Mouse (Mus musculus) forebrain, embryonic 14.5 days (tissue): ENCODE results near the gene Cables2. TPM values are rescaled to one million over a fixed set of nuclear protein-coding genes. Genes with fewer than 3 reads are reported as not detected.

Experiments used
- ATAC-seq: fragments of 200-750 bp; cut with Nextera tagmentation; 2 replicates; pipeline ENCODE4 v1.8.0; 2017; ENCODE audit warnings: mild to moderate bottlenecking, moderate library complexity
- DNase-seq: peaks from one replicate; pipeline ENCODE4 v3.0.0-alpha.2; 2015; ENCODE audit warnings: low spot score
- H3K27ac ChIP-seq: fragments of 300-500 bp; sonication (generic); 2 replicates; pipeline ENCODE4 v1.5.1; 2014; ENCODE audit warnings: low read depth, mild to moderate bottlenecking, control low read depth, low read length, moderate library complexity
- H3K27me3 ChIP-seq: fragments of 300-500 bp; sonication (generic); replicated peaks from 2 replicates; pipeline ENCODE4 v1.6.1; 2014; ENCODE audit warnings: low read length, control low read depth, mixed read lengths; ENCODE audit not compliant: control insufficient read depth, insufficient read depth
- H3K36me3 ChIP-seq: fragments of 300-500 bp; sonication (generic); 2 replicates; pipeline ENCODE4 v1.6.1; 2014; ENCODE audit warnings: low read length, control low read depth; ENCODE audit not compliant: control insufficient read depth, insufficient read depth
- H3K4me1 ChIP-seq: fragments of 300-500 bp; sonication (generic); 2 replicates; pipeline ENCODE4 v1.6.1; 2014; ENCODE audit warnings: antibody characterized with exemption, low read length, control low read depth; ENCODE audit not compliant: control insufficient read depth, insufficient read depth
- H3K4me2 ChIP-seq: fragments of 300-500 bp; sonication (generic); 2 replicates; pipeline ENCODE4 v1.6.1; 2014; ENCODE audit warnings: mild to moderate bottlenecking, control low read depth, low read length
- H3K4me3 ChIP-seq: fragments of 300-500 bp; sonication (generic); 2 replicates; pipeline ENCODE4 v1.5.1; 2014; ENCODE audit warnings: low read depth, low read length, control low read depth
- H3K9ac ChIP-seq: fragments of 300-500 bp; sonication (generic); 2 replicates; pipeline ENCODE4 v1.6.1; 2014; ENCODE audit warnings: mild to moderate bottlenecking, low read length, control low read depth, moderate library complexity
- H3K9me3 ChIP-seq: fragments of 300-500 bp; sonication (generic); replicated peaks from 2 replicates; pipeline ENCODE4 v1.6.1; 2016; ENCODE audit warnings: low read length, control low read depth, mixed read lengths; ENCODE audit not compliant: control insufficient read depth
- WGBS: fragments of 180-500 bp; shearing (Covaris S2); extraction: QIAGEN DNeasy Blood & Tissue Kit; methylation state at CpG from one replicate; pipeline ENCODE4 v1.1.7; 2014; 5-methylcytosine and 5-hydroxymethylcytosine counted together
- polyA plus RNA-seq: library from polyadenylated mRNA; unstranded; fragments of >200 nt; fragmentation: Nextera tagmentation; extraction: Ambion mirVana; gene quantifications from 2 replicates; pipeline ENCODE4 v1.2.1, GENCODE M21; 2014

Gene Cables2
- polyA plus RNA-seq, 1 experiment from 2014 or later = 14.5 TPM

GRCm38 (mm10) chr2:180306009-180306408 is 32.7 kb upstream of the Cables2 start:
- WGBS = 78% methylated on average over 2 of the region's 2 CpGs
- no peaks in the 10 kb centered on the region for H3K27me3 ChIP-seq

DNA sequence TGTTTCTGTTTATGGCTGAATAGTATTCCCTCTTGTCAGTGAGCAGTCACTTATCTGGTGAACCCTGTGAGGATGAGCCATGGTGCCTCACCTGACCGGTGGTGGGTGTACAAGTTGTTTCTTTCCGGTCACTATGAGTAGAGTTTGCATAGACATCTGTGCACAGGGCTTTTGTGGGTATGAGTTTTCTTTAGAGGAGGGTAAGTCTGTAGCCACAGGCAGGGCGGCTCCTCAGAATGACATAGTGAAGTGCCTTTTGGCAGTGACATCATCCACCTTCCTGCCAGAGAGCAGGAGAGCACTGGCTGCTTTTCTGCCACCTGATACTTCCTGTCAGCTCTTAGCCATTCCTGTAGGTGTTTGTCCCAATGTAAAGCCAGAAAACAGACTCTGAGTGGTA is 32.2 kb upstream of the Cables2 start:
- Histone ChIP-seq H3K27ac (no peak overlapping the region), H3K4me1 (no peaks in the 10 kb centered on the region), H3K27me3 (no peaks in the 10 kb centered on the region), H3K4me3 (no peak overlapping the region), H3K36me3 (no peaks in the 10 kb centered on the region), H3K9ac (no peak overlapping the region), H3K4me2 (no peak overlapping the region), H3K9me3 (no peaks in the 10 kb centered on the region)
- ATAC-seq (no peak), DNase-seq (no peak)
- WGBS = 89% methylated on average over 3 of the region's 3 CpGs

More at GRCm38 (mm10) chr2:180306009-180306408, 32.7 kb upstream of the Cables2 start:
- ATAC-seq = no peak
- H3K4me1 ChIP-seq = no peaks in the 10 kb centered on the region
- H3K4me2 ChIP-seq = no peak overlapping the region
- no peak overlapping the region for H3K9ac ChIP-seq
- H3K4me3 ChIP-seq = no peak overlapping the region
- no peak for DNase-seq
- no peak overlapping the region for H3K27ac ChIP-seq
- no peaks in the 10 kb centered on the region for H3K36me3 ChIP-seq
- no peaks in the 10 kb centered on the region for H3K9me3 ChIP-seq

DNA sequence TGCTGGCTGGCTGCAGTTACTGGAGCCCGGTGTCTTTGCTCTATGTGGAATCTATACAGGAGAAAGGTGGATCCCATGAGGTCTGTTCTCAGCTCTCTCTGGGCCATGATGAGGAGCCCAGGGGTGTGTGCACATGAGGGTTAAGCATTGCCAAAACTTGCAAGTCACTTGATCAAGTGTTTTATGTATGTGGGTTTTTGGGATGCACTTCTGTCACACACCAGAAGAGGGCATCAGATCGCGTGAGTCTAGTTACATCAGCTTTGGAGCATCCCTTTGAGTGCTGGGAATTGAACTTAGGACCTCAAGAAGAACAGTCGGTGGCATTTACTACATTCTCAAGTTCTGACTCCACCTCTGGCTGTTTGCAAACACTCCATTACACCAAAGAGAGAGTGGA is 31.3 kb upstream of the Cables2 start:
- no peaks in the 10 kb centered on the region for H3K27me3 ChIP-seq
- WGBS = 56% methylated on average over 4 of the region's 4 CpGs
- no peak overlapping the region for H3K4me2 ChIP-seq
- H3K4me1 ChIP-seq = no peaks in the 10 kb centered on the region
- DNase-seq (no peak), ATAC-seq (no peak)
- no peaks in the 10 kb centered on the region for H3K9me3 ChIP-seq
- no peak overlapping the region for H3K9ac ChIP-seq
- no peaks in the 10 kb centered on the region for H3K36me3 ChIP-seq
- no peak overlapping the region for H3K27ac ChIP-seq
- H3K4me3 ChIP-seq = no peak overlapping the region

GRCm38 (mm10) chr2:180303468-180303867 is 30.2 kb upstream of the Cables2 start:
- 92% methylated on average over 12 of the region's 12 CpGs for WGBS
- no peak overlapping the region for H3K9ac ChIP-seq
- H3K27ac ChIP-seq = no peak overlapping the region
- H3K4me3 ChIP-seq = no peak overlapping the region
- no peaks in the 10 kb centered on the region for H3K4me1 ChIP-seq
- no peaks in the 10 kb centered on the region for H3K27me3 ChIP-seq
- no peak overlapping the region for H3K4me2 ChIP-seq
- no peaks in the 10 kb centered on the region for H3K9me3 ChIP-seq
- DNase-seq (no peak), ATAC-seq (no peak)
- no peaks in the 10 kb centered on the region for H3K36me3 ChIP-seq

DNA sequence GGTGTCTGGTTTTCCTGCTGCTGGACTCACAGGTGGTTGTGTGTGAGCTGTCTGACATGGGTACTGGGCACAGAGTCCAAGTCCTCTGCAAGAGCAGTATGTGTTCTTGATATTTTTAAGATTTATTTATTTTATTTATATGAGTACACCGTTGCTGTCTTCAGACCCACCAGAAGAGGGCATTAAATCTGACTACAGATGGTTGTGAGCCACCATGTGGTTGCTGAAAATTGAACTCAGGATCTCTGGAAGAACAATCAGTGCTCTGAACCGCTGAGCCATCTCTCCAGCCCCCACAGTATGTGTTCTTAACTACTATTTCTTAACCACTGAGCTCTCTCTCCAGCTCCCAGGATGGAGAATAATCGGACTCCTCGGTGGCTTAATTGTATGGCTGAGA is 28.9 kb upstream of the Cables2 start:
- Histone ChIP-seq H3K27me3 (no peaks in the 10 kb centered on the region), H3K27ac (no peak overlapping the region), H3K36me3 (no peaks in the 10 kb centered on the region), H3K4me1 (no peaks in the 10 kb centered on the region), H3K9ac (no peak overlapping the region), H3K4me2 (no peak overlapping the region), H3K4me3 (no peak overlapping the region), H3K9me3 (no peaks in the 10 kb centered on the region)
- ATAC-seq (no peak), DNase-seq (no peak)
- WGBS = 76% methylated on average over 4 of the region's 4 CpGs

GRCm38 (mm10) chr2:180300771-180301170 is 27.5 kb upstream of the Cables2 start:
- DNase-seq = no peak
- no peak for ATAC-seq
- Histone ChIP-seq H3K27me3 (no peaks in the 10 kb centered on the region), H3K4me2 (no peak overlapping the region), H3K4me1 (no peaks in the 10 kb centered on the region), H3K9me3 (no peaks in the 10 kb centered on the region), H3K27ac (no peak overlapping the region), H3K36me3 (no peaks in the 10 kb centered on the region), H3K4me3 (no peak overlapping the region), H3K9ac (no peak overlapping the region)
- 72% methylated on average over 5 of the region's 5 CpGs for WGBS

GRCm38 (mm10) chr2:180300252-180300651 is 27.0 kb upstream of the Cables2 start:
- WGBS = 78% methylated on average over 2 of the region's 2 CpGs
- ATAC-seq (no peak), DNase-seq (no peak)
- no peaks in the 10 kb centered on the region for H3K27me3 ChIP-seq
- no peaks in the 10 kb centered on the region for H3K36me3 ChIP-seq
- no peak overlapping the region for H3K4me2 ChIP-seq
- no peak overlapping the region for H3K4me3 ChIP-seq
- no peak overlapping the region for H3K27ac ChIP-seq
- no peaks in the 10 kb centered on the region for H3K9me3 ChIP-seq
- no peak overlapping the region for H3K9ac ChIP-seq
- H3K4me1 ChIP-seq = no peaks in the 10 kb centered on the region

- H3K4me3 ChIP-seq = no peak overlapping the region
- ATAC-seq = no peak
- H3K4me2 ChIP-seq = no peak overlapping the region
- H3K27me3 ChIP-seq = no peaks in the 10 kb centered on the region
- WGBS = 77% methylated on average over 8 of the region's 8 CpGs
- no peaks in the 10 kb centered on the region for H3K36me3 ChIP-seq
- no peak for DNase-seq
- no peaks in the 10 kb centered on the region for H3K4me1 ChIP-seq
- H3K9ac ChIP-seq = no peak overlapping the region
- no peaks in the 10 kb centered on the region for H3K9me3 ChIP-seq
- no peak overlapping the region for H3K27ac ChIP-seq
These were observed 19.6 kb upstream of the Cables2 start for GRCm38 (mm10) chr2:180292906-180293305.

GRCm38 (mm10) chr2:180292026-180292425 is 18.7 kb upstream of the Cables2 start:
- 80% methylated on average over 4 of the region's 4 CpGs for WGBS
- Histone ChIP-seq H3K27me3 (no peaks in the 10 kb centered on the region), H3K9me3 (no peaks in the 10 kb centered on the region)

More at GRCm38 (mm10) chr2:180292026-180292425, 18.7 kb upstream of the Cables2 start:
- ATAC-seq (no peak), DNase-seq (no peak)
- Histone ChIP-seq H3K27ac (no peak overlapping the region), H3K4me1 (no peaks in the 10 kb centered on the region), H3K9ac (no peak overlapping the region), H3K4me3 (no peak overlapping the region), H3K36me3 (no peaks in the 10 kb centered on the region), H3K4me2 (no peak overlapping the region)
